Mouse (Mus musculus): ENCODE measurements at regions not wholly inside any gene's neighbourhood (a gene's known extent, or its start where the extent isn't known, plus 50 kb on each side); places are given as distances from the start of the nearest gene placed in this dataset.

DNA sequence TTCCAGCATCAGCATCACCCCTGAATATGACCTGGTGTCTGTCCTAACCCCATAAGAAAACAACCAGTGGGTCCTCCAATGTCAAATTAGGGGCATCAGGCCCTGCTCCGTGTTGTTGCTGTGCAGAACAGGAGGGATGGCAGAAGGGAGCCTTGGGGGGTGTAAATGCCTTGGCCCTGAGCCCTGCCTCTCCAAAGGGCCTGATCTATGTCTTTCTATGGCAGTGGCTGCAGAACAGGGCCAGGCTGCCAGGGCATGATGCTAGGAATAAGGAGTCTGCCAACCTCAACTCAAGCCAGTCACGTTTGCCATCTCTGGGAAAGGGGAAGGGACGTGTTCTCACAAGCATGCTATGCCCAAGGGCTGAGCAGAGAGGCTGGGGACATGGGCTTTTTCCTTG is 172.9 kb downstream of the Kcna5 start:
- no peak for DNase-seq (ENCODE audit: low spot score in 2 of 2)

GRCm38 (mm10) chr6:126353346-126353745 is 181.9 kb downstream of the Kcna5 start:
- DNase-seq (ENCODE audit: low spot score in 2 of 2), result no peak

GRCm38 (mm10) chr6:126350476-126350875 is 183.8 kb upstream of the Ntf3 start:
- no peak for DNase-seq (ENCODE audit: low spot score in 2 of 2)

DNA sequence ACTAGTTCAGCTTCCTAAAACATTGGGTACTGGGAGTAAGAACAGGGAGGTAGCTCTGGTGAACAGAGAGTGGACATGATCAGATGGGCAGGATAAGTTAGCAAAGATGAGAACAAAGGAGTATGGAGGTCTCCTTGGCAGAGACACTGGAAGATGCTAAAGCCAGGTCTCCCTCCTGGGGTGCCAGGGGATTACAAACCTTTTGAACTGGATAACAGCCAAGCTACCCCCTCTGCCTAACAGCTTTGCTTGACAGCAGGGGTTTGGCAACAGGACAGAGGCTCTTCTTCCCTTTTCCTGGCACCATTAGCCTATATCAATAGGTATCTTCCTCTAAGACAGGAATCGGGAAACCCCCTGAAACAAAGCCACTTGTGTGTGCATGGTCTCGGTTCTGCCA is 183.2 kb upstream of the Ntf3 start:
- no peak for DNase-seq (ENCODE audit: low spot score in 2 of 2)

DNA sequence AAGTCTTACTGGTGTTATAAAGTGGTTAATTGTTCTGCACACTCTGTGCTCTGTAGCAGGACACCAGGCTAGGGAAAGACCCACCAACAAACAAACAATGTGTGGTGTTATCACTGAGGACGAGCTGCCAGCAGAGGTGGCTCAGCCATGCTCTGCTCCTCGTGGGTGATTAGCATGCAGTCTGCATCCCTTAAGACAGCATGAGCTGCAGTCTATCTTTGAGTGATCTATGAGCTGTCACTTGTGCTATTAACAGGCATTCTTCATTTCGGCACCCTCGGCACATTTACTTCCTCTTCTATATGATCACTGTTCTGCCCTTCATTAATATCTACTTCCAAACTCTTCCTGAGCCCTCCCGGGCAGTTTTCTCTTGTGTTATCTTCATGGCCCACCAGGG is 178.5 kb upstream of the Ntf3 start:
- DNase-seq (ENCODE audit: low spot score in 2 of 2), result no peak

DNA sequence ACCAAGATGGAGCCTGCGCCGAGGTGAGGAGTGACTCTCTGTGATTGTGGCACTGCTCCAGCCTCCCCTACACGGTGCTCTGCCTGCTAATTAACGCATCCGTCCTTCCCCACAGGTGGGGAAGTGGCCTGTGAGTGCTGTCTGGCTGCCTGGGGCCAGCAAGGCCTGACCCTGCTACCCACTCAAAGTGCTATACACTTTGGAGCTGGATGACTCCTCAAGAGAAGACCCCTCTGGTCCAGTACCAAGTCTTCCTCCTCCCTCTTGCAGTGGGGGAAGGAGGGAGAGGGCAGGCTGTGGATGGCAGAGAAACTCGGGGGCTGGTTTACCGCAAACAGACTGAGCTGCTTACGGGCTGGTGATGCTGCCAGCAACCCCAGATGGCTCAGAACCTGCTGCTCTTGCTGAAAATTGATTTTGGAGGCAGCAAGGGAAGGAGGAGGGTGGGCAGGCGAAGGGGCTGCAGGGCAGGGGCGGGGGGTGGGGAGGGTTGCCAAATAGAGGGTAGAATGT is 173.4 kb upstream of the Ntf3 start:
- no peak for DNase-seq (ENCODE audit: low spot score in 2 of 2)

DNA sequence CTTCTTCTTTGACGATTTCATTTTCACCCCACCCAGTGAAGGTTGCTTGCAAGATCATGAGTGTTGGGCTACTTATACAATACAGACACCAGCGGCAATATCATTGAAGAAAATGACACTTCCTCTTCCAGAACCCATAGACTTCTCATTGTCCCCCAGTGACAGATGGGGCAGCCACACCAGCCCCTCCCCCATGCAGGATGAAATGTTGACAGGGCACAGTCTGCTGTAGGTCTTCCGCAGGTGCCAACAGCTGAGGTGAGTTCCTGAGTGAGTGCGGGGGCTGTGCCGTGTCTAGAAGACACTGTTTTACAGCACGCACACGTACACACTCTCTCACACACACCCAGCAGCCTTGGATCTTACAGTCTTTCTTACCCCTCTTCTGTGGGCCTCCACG is 171.0 kb upstream of the Ntf3 start:
- no peak for DNase-seq (ENCODE audit: low spot score in 2 of 2)

DNA sequence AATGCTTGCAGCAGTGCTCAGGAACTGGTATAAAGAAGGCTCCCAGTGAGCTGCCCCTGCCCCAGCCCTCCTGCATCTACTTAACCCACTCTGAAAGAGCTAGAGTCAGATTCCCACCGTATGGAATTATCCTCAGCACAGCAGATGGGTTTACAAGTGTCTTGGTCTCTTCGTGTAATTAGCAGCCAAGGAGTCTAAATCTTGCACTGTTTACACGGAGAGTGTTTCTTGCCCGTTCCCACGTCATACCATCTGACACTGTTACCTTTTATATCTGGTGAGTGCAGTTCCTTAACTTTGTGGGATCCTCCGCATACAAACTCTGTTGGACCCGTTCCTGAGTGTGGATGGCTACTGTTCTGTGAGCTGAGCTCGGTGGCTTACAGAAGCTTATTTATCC is 167.5 kb upstream of the Ntf3 start:
- no peak for DNase-seq (ENCODE audit: low spot score in 2 of 2)

DNA sequence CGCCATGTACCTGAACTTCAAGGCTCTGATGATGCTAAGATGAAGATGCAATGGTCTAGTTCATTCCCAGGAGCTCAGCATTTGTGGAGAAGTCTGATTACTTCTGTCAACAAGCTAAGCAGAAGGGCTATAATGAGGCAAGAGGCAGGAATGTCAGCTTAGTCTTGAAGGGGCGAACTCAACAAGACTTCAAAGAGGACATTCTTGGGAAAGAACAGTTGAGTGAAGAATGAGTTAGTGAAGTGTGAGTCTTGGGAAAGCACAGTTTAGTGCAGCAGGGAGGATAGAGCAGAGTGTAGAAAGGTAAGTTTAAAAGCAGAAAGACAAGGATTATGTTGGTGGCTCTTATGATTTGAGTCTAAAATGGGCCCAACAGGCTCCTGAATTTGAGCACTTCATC is 160.5 kb upstream of the Ntf3 start:
- no peak for DNase-seq (ENCODE audit: low spot score in 2 of 2)

- DNase-seq (ENCODE audit: low spot score in 2 of 2), result no peak
Measured at GRCm38 (mm10) chr6:126318523-126318922, 151.8 kb upstream of the Ntf3 start.

DNA sequence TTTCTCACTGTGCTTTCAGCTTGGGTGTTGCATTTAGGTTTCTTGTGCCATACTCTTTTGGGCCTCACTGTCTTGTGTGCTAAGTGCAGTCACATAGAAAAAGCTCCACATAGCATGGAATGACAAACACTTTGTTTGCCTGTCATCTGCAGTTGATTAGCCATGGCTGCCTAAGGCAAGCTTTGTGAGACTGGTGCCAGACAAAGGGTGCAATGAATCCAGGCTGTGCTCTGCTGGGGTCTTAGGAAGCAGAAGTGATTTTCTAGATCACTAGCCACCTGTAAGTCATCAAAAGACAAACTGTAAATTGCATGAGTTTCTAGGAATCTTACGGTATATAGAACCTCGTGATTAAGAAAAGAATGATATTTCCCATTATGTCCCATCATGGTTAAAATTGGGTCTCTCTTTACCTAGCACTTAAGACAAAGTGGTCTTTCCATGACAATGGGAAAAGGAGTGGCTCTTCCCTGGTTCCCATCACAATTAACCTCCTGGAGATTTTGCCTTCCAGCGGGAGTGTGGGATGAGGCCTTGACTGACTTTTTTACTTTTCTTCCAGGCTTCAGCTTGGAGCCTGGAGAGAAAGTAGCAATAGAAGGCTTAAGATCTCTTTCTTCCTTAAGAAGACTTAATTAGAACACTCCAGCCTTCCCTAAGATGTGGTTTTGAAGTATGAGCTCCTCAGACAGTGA is 144.2 kb upstream of the Ntf3 start:
- no peak for DNase-seq (ENCODE audit: low spot score in 2 of 2)

DNA sequence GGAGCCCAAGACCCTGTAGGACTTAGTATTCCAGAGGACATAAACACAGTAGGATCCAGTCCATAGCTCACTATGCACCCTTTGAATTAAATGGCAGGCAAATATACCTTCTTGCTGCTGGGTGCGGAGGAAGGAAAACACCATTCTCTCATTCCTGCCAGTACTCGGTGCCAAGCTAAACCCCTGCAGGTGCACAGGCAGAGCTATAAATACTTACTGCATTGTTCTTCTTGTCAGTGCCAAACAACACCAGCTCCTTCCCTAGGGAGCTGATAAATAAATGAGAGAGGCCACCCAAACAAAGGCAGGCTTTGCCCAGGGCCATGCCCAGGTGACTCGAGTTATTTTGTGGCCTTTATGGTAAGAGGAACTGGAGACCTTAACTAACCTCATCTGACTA is 136.4 kb upstream of the Ntf3 start:
- no peak for DNase-seq (ENCODE audit: low spot score in 2 of 2)

DNA sequence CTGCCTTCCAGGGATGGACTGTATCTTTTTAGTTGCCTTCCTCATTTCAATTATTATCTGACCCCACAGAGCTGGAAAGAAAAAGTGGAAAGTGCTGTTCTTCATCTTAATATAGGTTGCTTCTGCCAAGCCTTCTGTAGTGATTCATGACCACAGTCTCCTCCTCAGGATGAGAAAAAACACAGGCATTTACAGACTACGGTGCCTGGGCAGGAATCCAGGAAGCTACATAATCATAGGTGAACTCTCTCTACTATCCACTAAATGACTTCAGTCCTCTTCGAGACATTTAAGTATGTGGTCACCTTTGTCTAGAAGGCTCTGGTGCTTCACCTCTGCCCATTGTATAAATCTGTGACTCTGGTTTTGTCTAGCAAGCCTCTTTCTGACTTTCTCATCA is 124.9 kb upstream of the Ntf3 start:
- no peak for DNase-seq (ENCODE audit: low spot score in 2 of 2)

GRCm38 (mm10) chr6:126287166-126287565 is 120.5 kb upstream of the Ntf3 start:
- DNase-seq (ENCODE audit: low spot score in 2 of 2), result no peak

DNA sequence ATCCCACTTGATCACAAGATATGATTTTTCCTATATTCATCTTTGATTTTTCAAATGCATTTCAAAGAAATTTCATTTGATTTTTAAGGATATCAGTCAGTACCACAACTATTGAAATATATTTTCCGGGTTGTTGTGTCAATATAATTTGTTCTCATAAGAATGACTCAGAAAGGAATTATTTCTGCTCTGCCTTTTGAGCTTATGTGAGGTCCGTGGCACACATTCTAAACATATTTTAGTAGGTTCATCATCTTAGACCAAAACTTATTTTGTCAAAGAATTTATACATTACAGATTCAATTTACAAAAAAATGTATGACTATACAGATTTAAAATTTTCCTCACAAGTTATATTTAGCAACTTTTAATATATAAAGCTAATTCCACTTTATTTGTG is 119.5 kb upstream of the Ntf3 start:
- DNase-seq (ENCODE audit: low spot score in 2 of 2), result no peak

DNA sequence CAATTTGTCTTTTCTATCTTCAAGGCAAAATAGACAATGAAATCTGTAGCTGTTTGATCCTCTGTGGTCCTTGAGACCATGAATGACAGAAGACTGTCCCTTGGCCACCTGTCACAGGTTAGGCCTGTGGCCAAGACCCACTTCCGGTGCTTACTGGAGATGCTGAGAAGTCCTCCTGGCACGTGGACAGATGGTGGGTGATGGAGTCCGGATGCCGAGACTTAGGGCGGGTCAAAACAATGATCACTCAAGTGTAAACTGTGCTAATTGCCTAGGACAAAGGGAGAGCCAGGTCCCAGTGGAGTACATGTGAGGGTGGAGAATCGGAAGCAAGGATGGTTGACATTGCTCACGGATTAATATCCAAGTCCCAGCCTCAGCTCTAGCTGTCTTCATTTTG is 117.7 kb upstream of the Ntf3 start:
- no peak for DNase-seq (ENCODE audit: low spot score in 2 of 2)

- DNase-seq (ENCODE audit: low spot score in 2 of 2), result no peak
Measured at GRCm38 (mm10) chr6:126280352-126280751, 113.6 kb upstream of the Ntf3 start.

DNA sequence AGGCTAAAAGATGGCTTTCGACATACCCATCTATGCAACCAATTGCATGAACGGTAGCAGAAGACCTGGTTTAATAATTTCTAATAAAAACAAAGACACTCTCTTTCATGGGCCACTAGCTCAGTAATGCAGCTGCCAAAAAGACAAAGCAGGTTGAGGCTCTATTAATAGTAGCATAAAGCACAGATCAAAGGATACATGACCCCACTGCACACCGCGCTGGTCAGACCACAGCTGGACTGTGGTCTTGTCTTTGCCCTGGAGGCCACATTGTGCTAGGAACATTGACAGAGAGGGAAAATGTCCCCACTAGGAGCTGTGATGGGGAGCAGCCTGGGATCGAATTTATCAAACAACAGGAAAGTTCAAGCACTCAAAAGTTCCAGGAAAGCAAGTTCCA is 79.3 kb upstream of the Ntf3 start:
- DNase-seq (ENCODE audit: low spot score in 2 of 2), result no peak

DNA sequence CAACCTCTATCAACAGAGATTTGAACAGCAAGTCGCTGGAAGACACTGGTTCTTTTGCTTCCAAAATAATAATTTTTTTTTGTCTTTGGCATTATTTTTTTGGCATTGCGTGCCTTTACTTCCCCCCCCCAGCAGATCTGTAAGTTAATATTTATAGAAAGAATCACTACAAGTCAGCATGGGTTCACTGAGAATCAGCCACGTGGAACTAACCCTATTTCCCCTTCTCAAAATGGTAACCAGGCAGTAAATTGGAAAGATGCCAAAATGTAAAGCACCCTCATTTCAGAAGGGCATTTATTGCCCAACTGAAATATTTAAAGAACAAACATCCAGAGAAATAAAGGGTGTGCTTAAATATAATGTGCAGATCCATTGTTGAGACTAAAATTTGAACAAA is 78.7 kb upstream of the Ntf3 start:
- no peak for DNase-seq (ENCODE audit: low spot score in 2 of 2)

GRCm38 (mm10) chr6:126242299-126242698 is 75.6 kb upstream of the Ntf3 start:
- DNase-seq (ENCODE audit: low spot score in 2 of 2), result no peak

DNA sequence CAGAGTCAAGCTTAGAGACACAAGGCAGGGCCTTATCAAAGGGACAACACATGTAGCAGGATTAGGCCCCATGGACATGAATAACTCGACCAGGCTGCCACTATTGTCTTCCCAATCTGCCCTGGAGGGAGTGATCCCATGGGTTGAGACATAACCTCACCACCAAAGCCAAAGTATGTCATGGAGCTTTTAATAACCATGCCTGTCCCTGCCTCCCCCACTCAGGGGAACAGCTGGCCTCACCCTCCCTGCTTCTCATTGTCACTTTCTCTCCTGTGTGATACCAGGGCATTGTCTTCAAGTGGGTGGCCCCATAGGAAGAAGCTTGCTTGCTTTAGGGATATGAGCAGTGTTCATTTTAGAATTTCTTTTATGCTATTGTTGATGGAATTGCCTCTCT is 73.5 kb upstream of the Ntf3 start:
- no peak for DNase-seq (ENCODE audit: low spot score in 2 of 2)
